Mouse (Mus musculus) adrenal gland, postnatal 14 days (tissue): ENCODE results near the gene C1ql3. TPM values are rescaled to one million over a fixed set of nuclear protein-coding genes. Genes with fewer than 3 reads are reported as not detected.

Experiments used
- DNase-seq: peaks from one replicate; pipeline ENCODE4 v3.0.0; 2021; ENCODE audit warnings: mixed read lengths
- long read RNA-seq, 2 experiments: library from polyadenylated mRNA; stranded (forward); transcript quantifications; one replicate each; pipeline ENCODE4 v2.0.0; 2021
- total RNA-seq: library from RNA; stranded (reverse); gene quantifications from 2 replicates; pipeline ENCODE4 v1.2.3, GENCODE M21; 2021

Gene C1ql3
- total RNA-seq = 0.11 TPM in 1 of 2 replicates, not detected in the other
- long read RNA-seq, experiment 1 = 0 reads
- long read RNA-seq, experiment 2 = 0 reads

DNA sequence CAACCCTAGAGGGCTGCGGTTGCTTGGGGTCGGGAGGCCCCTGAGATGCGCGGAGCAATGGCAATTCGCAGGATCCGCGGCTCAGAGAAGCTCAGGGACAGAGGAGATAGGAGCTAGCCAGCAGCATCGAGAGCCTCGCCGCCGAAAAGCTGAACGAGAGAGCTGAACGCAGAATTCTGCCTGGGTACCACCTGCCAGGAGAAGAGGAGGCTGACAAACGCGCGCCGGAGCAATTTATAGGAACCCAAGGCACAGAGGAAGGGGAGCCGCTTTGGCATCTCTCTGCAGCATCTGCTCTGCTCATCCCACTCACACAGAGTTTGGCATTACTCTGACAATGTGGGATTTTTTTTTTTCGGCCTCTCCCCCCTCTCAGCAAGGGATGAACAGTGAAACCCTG, at the start of gene C1ql3:
Gene C1ql3, minus strand, starts transcription at position 335 of the 400 bp plus-strand sequence.
- no peak for DNase-seq

DNA sequence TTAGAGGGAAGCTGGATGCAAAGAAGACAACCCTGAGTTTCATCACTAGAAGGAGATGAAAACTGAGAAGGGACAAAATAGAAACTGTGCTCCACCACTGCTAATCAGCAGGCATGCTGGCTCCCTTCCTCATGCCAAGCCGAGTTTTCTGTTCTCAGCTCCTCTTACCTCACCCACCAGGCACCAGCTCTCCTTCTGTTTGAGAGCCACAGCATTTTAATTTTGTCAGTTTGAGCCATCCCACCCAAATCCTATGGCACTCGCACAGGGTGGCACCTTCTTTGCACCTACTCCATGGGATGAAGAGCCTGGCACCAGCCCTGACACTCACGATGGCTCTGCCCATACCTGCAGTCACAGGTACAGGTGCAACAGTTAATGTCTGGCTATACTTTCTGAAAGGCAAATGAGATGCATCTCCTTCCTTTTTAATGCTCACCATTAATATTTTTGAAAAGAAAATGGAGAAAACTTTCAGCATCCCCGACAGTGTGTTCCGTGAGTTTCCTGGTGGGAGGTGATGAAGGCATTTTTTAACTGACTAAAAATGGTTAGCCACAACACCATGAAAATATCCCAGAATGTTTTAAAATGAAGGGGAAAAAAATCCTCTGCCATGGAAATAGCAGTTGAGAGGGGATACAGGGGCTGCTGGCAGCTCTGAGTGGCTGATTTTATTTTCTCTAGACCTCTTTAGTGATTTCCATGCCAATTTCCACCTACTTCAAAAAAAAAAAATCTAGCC, 49.0 kb upstream of the C1ql3 start:
- no peak for DNase-seq

DNA sequence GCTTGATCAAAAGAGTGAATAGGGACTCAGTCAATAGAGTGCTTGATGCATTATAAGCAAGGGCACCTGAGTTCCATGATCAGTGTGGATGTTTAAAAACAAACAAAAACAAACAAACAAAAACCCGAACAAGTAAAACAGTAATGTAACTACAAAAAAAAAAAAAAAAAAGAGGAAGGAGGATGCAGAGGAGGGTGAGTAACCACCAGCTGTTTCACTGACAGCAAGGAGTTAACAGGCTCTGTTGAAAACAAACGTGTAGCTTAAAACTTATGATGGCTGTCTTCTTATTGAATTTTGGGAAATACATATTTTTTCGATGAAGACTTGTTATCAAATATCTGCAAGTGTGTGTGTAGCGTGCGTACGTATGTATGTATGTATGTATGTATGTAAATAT, 37.0 kb upstream of the C1ql3 start:
- DNase-seq = no peak

DNA sequence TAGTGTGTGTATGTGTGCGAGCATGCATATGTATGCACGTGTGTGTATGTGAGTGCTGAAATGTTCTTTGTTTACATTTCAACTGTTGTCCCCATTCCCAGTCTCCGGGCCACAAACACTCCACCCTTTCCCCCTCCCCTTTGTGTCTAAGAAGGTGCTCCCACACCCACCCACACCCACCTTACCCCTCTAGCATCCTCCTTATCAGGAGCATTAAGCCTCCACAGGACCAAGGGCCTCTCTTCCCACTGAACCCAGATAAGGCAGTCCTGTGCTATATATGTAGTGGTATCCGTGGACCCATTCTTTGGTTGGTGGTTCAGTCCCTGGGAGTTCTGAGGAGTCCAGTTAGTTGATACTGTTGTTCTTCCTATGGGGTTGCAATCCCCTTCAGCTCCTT, 32.9 kb upstream of the C1ql3 start:
- DNase-seq = no peak

DNA sequence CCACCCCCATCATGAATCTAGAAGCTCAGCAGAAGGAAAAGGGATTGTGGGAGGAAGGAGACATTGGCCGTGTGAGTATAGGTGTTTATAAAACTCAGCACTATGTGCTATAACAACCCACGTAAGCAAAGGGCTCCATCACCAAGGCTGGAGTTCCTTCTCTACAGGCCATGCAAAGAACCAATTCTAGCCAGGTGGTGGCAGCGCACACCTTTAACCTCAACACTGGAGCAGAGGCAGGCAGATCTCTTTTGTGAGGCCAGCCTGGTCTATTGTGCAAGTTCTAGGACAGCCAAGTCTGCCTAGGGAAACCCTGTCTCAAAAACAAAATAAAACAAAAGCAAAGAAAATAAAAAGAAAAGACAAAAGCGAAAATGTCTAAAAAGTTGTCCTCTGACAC, 28.2 kb upstream of the C1ql3 start:
- no peak for DNase-seq

DNA sequence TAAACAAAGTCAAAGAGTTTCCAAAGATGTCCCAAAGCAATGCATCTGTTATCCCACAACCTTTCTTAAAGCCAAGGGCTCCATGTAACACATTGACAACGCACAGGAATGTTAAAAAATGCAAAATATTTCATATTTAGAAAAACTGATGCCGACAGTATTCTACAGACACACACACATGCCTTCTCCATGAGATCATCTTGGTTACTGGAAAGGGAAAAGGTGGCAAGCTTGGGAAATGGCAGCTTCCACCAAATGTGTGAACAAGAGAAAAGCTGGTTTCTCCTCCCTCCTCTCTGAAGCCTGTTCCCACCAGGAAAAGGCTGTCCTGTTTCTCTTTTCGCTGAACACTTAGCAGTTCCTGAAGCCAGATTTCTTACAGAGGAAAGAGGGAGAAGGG, 27.2 kb upstream of the C1ql3 start:
- DNase-seq = no peak

DNA sequence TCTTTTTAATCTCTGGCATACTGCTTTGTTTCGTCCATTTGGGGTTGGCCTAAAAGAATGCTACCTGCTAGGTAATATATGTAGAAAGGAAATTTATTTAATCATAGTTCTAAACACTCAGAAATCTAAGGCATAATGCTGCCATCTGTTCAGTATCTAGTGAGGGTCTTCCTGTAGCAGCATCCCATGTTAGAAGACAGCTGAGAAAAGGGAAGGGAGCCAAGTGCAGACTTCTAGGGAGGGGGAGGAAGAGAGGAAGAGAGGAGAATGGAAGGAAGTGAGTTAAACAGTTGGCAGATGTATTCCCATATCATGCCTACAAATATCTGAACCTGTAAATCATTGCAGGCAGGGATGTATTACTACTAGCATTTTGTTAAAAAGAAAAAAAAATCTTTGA, 7.3 kb upstream of the C1ql3 start:
- DNase-seq = no peak

DNA sequence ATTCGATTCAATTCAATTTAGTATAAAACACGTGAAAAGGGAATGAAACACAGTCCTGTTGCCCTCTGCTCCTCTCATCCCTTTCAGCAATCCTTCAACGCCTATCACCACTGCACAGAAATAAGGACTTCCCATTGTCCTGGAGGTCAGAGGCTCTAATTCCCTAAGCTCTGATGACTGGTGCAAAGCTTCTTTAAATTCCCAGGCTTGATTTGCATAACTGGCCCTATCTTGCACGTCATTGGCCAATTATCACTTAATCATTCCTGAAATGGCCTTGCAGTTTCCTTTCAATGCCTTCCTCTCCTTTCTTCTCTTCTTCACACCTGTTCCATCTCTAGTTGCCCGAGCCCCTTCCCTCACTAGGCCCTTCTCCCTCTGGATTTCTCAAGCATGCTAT, 6.8 kb upstream of the C1ql3 start:
- no peak for DNase-seq

DNA sequence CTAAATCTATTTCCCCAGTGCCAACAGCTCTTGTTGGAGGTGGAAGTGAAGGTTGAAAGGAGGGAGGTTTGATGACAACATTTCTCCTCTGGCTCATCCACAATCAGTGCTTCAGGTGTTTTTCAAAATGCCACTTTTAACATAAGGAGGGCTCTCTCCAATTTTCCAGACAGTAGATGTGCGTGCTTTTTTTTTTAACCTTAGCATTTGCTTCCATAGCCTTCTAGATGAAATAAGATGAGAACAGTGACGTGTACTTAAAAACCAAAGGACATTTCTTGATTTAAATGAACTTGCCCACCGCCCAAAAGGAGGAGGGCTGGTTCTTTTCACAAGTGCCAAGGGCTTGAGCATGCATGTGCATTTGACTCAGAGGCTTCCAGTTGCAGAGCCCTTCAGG, 367 bp upstream of the C1ql3 start:
- DNase-seq = no peak

DNA sequence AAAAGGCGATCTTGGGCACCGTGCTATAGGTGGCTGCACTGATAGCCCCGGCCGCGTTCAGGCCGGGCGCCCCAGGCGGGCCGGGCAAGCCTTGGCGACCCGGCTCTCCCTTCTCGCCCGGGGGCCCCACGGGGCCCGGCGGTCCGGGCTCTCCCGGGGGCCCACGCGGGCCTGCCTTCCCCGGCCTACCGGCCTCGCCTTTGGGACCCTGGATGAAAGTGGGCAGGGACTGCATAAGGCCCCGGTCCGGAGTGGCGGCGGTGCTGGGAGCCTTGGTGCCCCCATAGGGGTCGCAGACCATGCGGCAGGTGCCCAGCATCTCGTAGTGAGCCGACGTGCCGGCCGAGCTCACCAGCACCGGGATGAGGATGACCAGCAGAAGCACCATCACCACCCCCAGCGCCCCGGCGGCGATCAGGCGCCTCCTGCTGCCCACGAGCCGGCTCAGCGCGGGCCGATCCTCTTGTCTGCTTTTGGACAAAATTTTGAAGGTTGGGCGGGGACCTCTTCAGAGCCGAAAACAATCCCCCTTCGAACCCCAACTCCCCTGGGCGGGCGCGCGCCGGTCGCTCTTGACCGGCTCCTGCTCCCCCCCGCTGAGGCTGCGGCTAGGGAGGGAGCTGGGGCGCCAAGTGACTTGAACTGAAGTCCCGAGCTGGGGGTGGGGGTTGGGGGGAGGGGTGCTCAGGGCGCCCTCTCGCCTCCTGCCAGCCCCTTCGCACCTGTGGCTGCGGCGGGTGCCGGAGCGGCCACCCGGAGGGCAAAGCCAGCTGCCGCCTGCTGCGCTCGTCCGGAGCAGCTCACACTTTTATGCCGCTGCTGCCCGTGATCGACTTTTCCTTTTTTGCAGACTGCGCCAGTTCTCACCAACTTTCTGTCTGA, 905 bp downstream of the C1ql3 start:
- DNase-seq = peak; percentile 56

DNA sequence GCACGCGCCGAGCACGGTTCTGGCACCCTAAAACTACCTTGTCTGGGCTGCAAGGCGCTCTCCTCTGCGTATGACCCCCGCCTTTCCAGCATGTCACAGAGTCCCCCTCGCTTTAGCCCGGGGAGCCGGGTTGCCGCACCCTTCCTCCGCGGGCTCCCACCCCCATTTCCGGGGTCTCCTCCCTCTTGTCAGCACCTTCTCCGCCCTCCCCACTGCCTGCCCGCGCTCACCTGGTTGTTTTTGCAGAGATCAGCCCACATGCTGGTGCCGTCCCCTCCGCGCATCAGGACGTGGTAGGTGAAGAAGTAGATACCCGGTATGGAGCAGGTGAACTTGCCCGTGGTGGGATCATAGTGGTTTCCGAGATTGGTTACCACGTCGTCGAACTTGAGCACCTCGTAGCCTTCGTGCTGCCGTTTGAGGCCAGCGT, 1.6 kb downstream of the C1ql3 start:
- DNase-seq = peak; percentile 4

DNA sequence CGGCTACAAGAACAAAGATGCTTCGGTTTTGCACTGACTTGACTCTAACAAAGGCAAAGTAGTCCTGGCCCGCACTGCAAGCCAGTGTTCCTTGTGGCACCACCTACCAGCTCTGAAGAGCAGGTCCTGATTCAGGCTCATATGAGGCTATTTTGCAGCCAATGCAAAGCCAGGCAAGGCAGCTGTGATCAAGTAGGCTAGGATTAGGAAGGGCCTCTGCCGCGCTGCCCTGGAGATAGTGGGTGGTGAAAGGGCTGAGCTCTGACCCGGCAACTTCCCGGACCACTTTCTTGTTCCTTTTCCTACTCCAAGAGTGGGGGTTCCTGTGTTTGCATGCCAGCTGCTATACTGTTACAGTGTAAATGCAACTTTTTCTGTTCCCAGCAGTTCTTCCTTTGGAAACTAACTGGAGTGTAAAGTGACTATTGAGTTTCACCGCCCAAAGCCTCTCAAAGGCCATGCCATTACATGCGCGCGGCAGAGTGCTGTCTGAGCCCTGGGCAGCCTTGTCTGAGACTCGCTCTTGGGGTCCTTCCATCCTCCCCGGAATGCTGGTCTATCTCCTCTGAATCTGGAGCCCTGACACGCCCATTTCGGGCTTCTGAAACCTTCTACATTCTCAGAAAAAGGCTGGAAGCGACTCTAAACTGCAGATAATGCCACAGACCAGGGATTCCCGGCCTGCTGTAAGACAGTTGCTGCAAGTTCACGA, 2.2 kb downstream of the C1ql3 start:
- DNase-seq = no peak

DNA sequence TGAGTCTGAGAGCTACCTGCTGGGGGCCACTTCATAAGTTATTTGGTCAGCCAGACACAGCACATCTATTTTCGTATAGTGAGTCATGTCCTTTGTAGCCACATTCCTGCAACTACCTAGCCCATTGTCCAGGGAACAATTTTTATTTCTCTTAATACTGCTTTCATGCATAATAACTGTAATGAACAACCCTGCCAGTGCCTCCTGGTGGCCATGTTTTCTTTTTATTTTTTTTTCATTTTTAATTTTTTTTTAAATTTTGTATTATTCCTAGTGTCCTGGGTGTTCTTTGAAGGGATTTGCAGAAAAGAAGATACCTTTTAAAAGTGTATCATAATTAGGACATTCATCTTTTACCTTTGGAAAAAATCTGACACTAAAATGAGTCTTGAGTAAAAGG, 3.2 kb downstream of the C1ql3 start:
- no peak for DNase-seq

DNA sequence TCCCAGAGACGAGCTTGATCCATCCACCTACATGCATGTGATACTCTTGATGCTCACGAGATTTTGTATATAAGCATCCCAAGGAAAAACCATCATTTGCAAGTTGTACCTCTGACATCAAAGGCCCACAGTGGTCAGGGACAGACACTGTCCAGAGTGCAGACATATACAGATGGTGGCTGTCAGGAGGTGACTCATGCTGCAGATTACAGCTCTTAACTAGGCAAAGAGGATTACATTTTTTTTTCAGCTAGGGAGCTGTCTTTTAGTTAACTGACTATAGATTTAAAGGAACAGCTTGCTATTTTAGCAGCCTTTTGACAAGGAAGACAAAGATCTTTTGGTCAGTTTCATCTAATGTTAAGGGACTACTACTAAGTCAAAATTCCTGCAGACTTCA, 11.6 kb downstream of the C1ql3 start:
- DNase-seq = no peak

DNA sequence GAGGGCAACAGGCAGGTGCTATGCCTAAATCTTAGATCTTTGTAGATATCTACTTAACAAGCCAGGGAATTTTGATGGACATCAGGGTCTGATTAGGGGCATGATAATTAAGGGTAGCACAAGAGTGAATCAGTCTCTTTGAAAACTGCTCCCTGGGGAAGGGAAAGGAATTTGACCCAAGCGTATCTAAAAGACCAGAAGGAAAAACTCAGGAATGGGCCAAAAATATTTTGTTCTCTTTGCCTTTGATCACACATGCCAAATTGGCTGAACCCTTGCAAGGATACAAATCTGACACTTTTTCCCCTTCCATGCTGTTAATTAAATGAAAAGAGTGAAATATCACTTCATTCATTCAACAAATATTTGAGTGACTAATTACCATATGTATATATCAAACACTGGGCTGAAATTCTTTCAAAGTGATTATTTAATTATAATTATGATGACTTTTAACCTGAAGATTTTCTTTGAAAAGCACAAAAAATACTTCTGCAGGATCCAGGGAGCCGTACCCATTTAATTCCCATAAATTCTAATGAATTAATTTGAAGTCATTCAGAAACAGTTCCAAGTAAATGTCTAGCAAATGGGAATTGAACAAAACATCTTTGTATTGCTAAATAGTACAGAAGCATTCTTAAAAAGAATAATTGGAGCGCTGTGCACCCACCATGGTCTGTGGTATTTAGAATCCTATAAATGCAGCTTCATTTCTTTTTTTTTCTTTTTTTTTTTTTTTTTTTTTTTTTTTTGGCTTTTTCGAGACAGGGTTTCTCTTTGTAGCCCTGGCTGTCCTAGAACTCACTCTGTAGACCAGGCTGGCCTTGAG, 26.5 kb downstream of the C1ql3 start:
- DNase-seq = peak; percentile 6

DNA sequence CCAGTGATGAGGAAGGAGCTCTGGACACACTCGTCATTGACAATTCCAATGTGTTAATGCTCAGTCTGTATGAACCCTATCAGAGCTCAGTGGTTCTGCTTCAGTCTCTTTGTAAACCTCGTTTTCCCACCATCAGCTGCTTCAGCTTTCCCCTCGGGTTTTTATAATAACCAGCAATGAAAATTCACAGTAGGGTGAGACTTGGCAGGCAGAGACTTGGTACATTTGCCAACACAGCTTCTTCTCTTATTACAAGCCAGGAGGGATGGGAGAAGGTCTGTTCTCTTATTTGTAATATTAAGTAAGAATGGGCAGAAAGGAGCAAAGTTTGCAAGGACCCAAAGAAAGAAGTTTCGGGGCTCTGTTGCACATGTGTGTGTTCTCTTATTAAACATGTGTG, 32.8 kb downstream of the C1ql3 start:
- no peak for DNase-seq

DNA sequence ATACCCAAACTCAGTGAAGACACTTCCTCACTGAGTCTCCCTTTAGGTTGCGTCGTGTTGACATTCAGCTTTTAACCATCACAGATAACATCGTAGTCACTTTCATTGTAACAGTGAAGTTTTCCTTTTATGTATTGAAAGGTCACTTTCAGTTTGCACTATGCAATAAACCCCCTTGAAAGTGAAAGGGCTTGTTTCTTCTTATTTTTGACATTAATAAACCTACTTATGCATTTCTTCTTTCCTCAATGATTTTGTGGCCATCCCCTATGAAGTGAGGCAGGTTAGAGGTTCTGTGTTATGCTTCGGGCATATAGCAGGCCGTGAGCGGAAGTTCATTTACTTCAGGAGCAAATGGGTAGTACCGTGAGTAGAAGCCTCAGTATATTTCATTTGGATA, 34.2 kb downstream of the C1ql3 start:
- no peak for DNase-seq

DNA sequence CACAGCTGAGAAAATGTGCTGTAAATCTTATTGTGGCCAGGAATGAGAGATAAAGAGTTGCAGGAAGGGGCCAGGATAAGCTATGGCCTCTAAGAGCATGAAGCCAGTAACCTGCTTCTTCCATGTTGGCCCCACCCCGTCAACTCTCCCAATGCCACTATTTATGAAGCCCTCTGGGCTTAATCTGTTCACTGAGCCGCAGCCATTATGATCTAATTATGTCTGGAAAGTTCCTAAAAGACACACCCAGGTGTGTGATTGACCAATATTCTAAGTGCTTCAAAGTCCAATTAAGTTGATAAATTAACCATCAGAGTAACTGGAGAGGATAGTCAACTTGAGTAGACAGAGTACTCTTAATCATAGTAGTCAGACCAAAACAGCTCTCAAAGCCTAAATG, 37.9 kb downstream of the C1ql3 start:
- DNase-seq = no peak

DNA sequence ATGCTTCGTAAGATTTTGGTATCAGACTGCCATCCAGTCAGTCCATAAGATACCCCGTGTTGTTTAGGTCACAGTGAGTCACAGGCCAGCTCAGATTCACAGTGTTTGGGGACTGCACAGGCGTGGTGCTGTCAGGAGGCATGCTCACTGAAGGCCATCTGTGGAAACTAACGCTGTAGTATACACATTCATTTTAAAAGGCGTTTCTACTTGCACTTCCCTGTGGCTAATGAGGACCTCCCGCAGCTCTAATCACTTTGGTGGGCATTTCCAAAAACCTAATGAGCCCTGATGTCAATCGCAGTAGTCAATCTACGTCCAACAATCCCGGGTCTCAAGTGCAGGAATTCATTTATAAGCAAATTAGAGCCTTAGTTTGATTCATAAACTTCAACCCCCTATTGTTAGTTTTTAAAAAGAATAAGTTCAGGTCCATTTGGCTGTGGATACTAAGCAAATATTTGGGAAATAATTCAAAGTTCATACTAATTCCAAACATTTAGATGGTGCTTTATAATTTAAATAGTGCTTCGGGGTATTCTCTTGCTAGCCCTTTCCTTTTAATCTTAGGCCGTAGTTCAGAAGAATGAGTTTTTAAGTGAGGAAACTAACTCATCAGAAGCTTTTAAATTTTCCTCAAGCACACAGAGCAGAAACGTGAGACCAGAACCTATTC, 41.4 kb downstream of the C1ql3 start:
- DNase-seq = no peak

DNA sequence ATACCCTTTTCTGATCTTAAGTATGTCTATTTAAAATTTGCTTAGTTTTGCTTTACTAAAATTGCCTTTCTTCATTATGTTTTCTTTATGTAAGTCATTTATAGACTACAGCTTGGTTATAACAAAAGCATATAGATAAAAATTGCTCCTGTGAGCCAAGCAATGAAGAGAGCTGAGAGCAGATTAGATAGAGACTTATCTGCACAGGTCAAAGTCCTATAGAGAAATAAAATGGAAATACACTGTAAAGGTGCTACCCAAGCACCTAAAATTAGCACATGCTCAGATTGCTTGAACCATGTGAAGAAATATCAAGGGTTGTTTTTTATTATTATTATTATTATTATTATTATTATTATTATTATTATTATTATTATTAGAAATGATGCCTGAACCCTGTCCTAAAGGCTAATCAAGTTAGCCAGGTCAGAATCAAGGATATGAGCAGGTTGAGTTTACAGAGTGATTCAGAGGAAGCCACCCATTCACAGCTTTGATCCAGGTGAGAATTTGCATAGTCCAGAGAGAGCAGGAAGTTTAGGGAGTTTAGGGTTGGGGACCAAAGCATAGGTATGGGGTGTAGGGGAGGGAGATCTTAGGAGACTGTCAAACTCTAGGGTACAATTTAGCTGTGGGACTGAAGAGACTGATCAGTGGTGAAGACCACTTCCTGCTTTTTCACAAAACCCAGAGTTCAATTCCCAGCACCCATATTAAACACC, 54.7 kb downstream of the C1ql3 start:
- DNase-seq = no peak
